Mouse (Mus musculus) monocyte, adult 2 months (primary cell): ENCODE data around the gene Itgb2l.

Source experiments
- DNase-seq, 2 experiments: peaks; one replicate each; pipeline ENCODE4 v3.0.0; 2022; ENCODE audit warnings: low spot score in 2 of 2, low read depth in 1 of 2

Gene Itgb2l

GRCm38 (mm10) chr16:96429046-96429445 lies 14.4 kb downstream of the Itgb2l start:
- DNase-seq = no peak

- DNase-seq = no peak
Observed at GRCm38 (mm10) chr16:96426671-96427070, 16.7 kb downstream of the Itgb2l start.

- no peak for DNase-seq
Observed at GRCm38 (mm10) chr16:96425044-96425443, 18.4 kb downstream of the Itgb2l start.

- no peak for DNase-seq
Observed at GRCm38 (mm10) chr16:96408064-96408465, 35.4 kb downstream of the Itgb2l start.

GRCm38 (mm10) chr16:96406312-96406711 lies 37.1 kb downstream of the Itgb2l start:
- DNase-seq = no peak

- DNase-seq = no peak
Observed at GRCm38 (mm10) chr16:96402294-96402693, 41.1 kb downstream of the Itgb2l start.

- DNase-seq = no peak
Observed at GRCm38 (mm10) chr16:96400046-96400445, 43.4 kb downstream of the Itgb2l start.

GRCm38 (mm10) chr16:96398806-96399205 lies 44.6 kb downstream of the Itgb2l start:
- DNase-seq = no peak

GRCm38 (mm10) chr16:96396013-96396650 lies 47.3 kb downstream of the Itgb2l start:
- no peak for DNase-seq

- no peak for DNase-seq
Observed at GRCm38 (mm10) chr16:96395516-96395915, 47.9 kb downstream of the Itgb2l start.

- DNase-seq = no peak
Observed at GRCm38 (mm10) chr16:96391070-96391469, 52.3 kb downstream of the Itgb2l start.

GRCm38 (mm10) chr16:96388481-96388880 lies 54.9 kb downstream of the Itgb2l start:
- DNase-seq = no peak

- DNase-seq = no peak
Observed at GRCm38 (mm10) chr16:96387685-96388371, 55.6 kb downstream of the Itgb2l start.

GRCm38 (mm10) chr16:96384741-96385140 lies 58.7 kb downstream of the Itgb2l start:
- no peak for DNase-seq

- no peak for DNase-seq
Observed at GRCm38 (mm10) chr16:96382496-96383181, 60.8 kb downstream of the Itgb2l start.

GRCm38 (mm10) chr16:96381435-96381834 lies 62.0 kb downstream of the Itgb2l start:
- no peak for DNase-seq

GRCm38 (mm10) chr16:96378111-96378510 lies 65.3 kb downstream of the Itgb2l start:
- no peak for DNase-seq

GRCm38 (mm10) chr16:96376342-96376741 lies 67.1 kb downstream of the Itgb2l start:
- DNase-seq = no peak

- DNase-seq = no peak
Observed at GRCm38 (mm10) chr16:96375538-96375937, 67.9 kb downstream of the Itgb2l start.

GRCm38 (mm10) chr16:96372752-96373118 lies 70.7 kb downstream of the Itgb2l start:
- DNase-seq = no peak
